Mouse (Mus musculus) neural tube, embryonic 13.5 days (tissue): ENCODE results near the gene Mrps18b. TPM values are rescaled to one million over a fixed set of nuclear protein-coding genes. Genes with fewer than 3 reads are reported as not detected.

Experiments used
- microRNA counts: library from miRNA; unstranded; fragments of <30 nt; microRNA quantifications from one replicate; lab custom pipeline; 2016
- microRNA-seq: library from miRNA; unstranded; fragments of <30 nt; microRNA quantifications from one replicate; pipeline ENCODE4, GENCODE M21; 2016
- polyA plus RNA-seq: library from polyadenylated mRNA; unstranded; fragments of >200 nt; fragmentation: Nextera tagmentation; extraction: Ambion mirVana; gene quantifications from 2 replicates; pipeline ENCODE4 v1.2.1, GENCODE M21; 2015

The Mrps18b gene
- polyA plus RNA-seq, 1 experiment from 2014 or later, result 62.7 TPM

MicroRNAs within 50 kb of the gene (microRNA counts, 519-probe panel; counts per million panel counts)
- microRNA mmu-miR-1894-3p (lab: Ali Mortazavi, UCI) (not detected), microRNA mmu-miR-1894-5p (lab: Ali Mortazavi, UCI) (not detected), microRNA mmu-miR-877 (lab: Ali Mortazavi, UCI) (not detected)

Small RNA genes lying within 50 kb of the gene (microRNA-seq; reads per million reads assigned to microRNA genes)
- gene Gm28033 (0.44 reads per million), gene Mir1894 (not detected), gene Mir877 (80.0 reads per million, percentile 52 among the genes with 10 or more reads in this experiment)

Other genes starting within 250 kb of the Mrps18b start
- gene Vars2, start 248.8 kb downstream of the Mrps18b start, polyA plus RNA-seq, result 10.6 and 11.3 TPM in 2 replicates
- 25.5 and 28.8 TPM in 2 replicates for gene Gtf2h4, start 242.7 kb downstream of the Mrps18b start, polyA plus RNA-seq
- gene Ddr1, start 211.8 kb downstream of the Mrps18b start, polyA plus RNA-seq, result 119 and 122 TPM in 2 replicates
- 11.2 and 11.6 TPM in 2 replicates for gene Ier3, start 94.7 kb downstream of the Mrps18b start, polyA plus RNA-seq
- gene Flot1, start 93.2 kb downstream of the Mrps18b start, polyA plus RNA-seq, result 93.6 and 96.5 TPM in 2 replicates
- 1,686 and 1,692 TPM in 2 replicates for gene Tubb5, start 78.1 kb downstream of the Mrps18b start, polyA plus RNA-seq
- 7.2 and 9.6 TPM in 2 replicates for gene Mdc1, start 74.9 kb downstream of the Mrps18b start, polyA plus RNA-seq
- gene Nrm, start 55.1 kb downstream of the Mrps18b start, polyA plus RNA-seq, result 28.2 and 29.0 TPM in 2 replicates
- 28.9 and 33.6 TPM in 2 replicates for gene Ppp1r18, start 50.8 kb downstream of the Mrps18b start, polyA plus RNA-seq
- 31.0 and 39.6 TPM in 2 replicates for gene Dhx16, start 36.6 kb downstream of the Mrps18b start, polyA plus RNA-seq
- gene 2310061I04Rik, start 19.0 kb downstream of the Mrps18b start, polyA plus RNA-seq, result 45.1 and 50.5 TPM in 2 replicates
- gene Atat1, start 6.3 kb downstream of the Mrps18b start, polyA plus RNA-seq, result 357 and 369 TPM in 2 replicates
- gene Ppp1r10, start within 50 bp of the Mrps18b start, polyA plus RNA-seq, result 44.6 and 45.9 TPM in 2 replicates
- gene Abcf1, start 53.4 kb upstream of the Mrps18b start, polyA plus RNA-seq, result 90.5 and 111 TPM in 2 replicates
- gene Gnl1, start 63.5 kb upstream of the Mrps18b start, polyA plus RNA-seq, result 47.9 and 50.0 TPM in 2 replicates
- 64.0 and 69.4 TPM in 2 replicates for gene Prr3, start 63.8 kb upstream of the Mrps18b start, polyA plus RNA-seq
- gene H2-T24, start 104.2 kb upstream of the Mrps18b start, polyA plus RNA-seq, result 8.7 and 10.0 TPM in 2 replicates
- 2.3 and 3.3 TPM in 2 replicates for gene H2-T23, start 116.5 kb upstream of the Mrps18b start, polyA plus RNA-seq
- 7.1 and 7.9 TPM in 2 replicates for gene H2-T22, start 126.4 kb upstream of the Mrps18b start, polyA plus RNA-seq
- not detected in 2 replicates for gene Gm6034, start 126.6 kb upstream of the Mrps18b start, polyA plus RNA-seq
- not detected in 2 replicates for gene Gm11127, start 142.0 kb upstream of the Mrps18b start, polyA plus RNA-seq
- not detected in 2 replicates for gene Gm19684, start 205.3 kb upstream of the Mrps18b start, polyA plus RNA-seq
- not detected in 2 replicates for gene Gm7030, start 213.0 kb upstream of the Mrps18b start, polyA plus RNA-seq